Mouse (Mus musculus): ENCODE data around the gene Maml2.

Gene Maml2

DNA sequence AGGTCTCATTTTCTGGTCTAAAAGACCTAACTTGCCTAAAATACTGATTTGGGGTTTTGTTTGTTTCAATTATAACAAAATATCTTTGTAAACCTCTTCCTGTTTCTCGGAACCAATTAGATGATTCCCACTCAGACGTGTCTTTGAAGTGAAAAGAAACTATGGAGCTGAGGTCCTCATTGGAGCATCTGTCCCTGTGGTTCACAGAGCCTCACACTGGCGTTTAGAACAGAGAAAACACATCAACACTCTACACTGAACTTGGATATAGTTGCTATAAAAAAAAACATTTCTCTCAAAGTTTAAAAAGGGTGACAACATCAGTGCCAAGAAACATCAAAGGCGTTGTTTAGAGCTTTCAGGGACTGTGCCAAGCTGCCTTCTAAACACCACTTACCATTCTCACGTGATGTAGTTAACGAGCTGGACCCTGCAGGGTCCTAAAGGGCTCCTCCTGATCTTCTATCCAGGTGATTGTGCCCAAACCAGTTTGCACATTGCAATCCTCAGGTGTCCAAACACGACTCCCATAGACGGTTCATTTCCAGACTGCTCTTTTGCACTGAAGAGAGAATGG is 309.9 kb downstream of the Maml2 start:
- DNase-seq (ENCODE audit: extremely low spot score, low read depth, low spot score): no peak

DNA sequence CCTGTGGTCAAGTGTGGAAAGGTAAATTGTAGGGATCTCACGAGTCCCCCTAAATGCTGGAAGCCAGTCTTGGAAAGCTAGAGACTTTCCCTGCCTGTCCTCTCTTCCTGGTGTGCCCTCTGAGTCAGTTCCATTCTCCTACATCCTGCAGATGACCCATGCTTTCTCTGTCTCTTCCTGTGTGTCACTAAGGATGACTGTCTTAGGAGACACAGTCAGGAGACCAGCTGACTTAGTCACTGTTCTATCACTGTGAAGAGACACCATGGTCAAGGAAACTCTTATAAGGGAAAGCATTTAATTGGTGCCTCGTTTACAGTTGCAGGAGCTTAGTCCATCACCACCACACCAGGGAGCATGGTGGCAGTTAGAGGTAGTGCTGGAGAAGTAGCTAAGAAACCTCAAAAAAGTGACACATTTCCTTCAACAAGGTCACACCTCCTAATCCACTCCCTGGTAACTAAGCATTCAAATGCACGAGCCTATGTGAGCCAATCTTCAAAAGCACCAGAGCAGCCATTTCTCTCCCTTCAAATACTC is 310.8 kb downstream of the Maml2 start:
- DNase-seq (ENCODE audit: extremely low spot score, low read depth, low spot score): no peak

DNA sequence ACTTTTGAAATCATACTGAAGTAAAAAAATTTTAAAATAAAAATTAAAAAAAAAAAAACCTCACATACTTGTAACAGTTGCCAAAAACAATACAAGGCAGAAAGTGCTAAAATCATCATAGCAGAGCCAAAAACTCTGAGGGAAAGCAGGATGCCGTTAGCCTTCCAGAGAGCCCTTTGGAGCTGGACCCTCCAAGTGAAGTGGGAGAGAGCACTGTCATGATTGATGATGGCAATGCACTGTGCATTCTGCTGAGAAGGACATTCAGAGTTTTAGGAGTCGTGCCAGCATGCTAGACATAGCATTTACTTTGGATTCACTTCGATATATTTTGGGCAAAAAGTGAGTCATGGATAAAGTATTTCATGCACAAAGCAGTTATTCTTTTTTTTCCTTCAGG is 313.8 kb downstream of the Maml2 start:
- no peak for DNase-seq (ENCODE audit: extremely low spot score, low read depth, low spot score)

DNA sequence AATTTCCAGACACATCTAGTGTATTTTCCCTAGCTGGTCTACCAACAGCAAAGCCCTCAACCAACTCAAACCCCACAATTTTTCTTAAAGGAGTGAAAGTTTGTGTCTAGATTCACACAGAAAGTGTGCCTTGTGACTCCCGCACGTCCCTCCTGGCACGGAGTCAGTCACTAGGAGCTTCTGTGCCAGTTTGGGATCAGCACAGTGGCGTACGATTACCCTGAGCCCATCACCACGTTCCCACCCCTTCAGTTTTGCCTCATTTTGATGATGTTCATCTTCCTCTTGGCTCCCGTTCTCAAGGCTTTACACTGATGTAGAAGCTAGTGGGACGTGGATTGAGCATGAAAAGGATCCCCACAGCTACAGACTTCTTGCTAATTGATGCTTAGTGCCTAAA is 314.6 kb downstream of the Maml2 start:
- no peak for DNase-seq (ENCODE audit: extremely low spot score, low read depth, low spot score)

DNA sequence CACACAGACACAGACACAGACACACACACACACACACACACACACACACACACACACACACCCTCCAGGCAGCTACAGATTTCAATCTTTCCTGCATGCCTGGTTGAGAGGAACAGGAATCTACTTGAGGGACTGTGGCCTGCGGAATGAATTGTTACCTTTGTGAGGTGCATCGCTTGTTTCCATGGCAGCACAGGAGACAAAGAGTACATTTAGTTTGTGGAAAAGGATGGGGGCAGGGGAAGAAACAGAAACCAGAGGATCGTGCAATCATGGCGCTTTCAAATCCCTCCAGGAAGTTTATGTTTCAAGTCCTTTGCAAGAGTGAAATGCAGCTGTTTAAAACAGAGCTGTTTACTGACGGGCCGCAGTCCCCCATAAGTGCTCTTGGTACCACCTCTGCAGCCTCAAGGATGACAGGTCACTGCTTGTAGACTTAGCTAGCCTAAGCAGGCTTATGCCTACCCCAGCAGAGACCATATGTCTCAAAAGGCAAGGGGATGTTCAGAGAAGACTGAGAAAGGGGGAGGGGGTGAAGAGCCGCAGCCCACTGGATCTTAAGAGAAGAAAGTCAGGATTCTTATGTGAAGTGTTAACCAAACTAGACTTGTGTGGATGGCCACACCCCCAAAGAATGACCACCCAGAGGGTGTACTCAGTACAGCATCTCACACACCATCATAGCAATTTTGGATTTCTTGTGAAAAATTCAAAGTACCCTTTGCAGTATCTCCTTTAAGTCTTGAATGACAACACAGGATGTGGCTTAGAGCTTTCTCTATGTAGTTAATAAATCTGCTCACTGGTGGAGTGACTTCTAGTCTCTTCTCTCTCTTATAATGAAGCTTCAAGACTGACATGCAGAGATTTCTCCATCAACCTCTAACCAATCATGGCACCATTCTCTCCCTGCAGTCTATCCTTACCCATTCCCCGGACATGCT is 315.8 kb downstream of the Maml2 start:
- peak; percentile 26 for DNase-seq (ENCODE audit: extremely low spot score, low read depth, low spot score)

DNA sequence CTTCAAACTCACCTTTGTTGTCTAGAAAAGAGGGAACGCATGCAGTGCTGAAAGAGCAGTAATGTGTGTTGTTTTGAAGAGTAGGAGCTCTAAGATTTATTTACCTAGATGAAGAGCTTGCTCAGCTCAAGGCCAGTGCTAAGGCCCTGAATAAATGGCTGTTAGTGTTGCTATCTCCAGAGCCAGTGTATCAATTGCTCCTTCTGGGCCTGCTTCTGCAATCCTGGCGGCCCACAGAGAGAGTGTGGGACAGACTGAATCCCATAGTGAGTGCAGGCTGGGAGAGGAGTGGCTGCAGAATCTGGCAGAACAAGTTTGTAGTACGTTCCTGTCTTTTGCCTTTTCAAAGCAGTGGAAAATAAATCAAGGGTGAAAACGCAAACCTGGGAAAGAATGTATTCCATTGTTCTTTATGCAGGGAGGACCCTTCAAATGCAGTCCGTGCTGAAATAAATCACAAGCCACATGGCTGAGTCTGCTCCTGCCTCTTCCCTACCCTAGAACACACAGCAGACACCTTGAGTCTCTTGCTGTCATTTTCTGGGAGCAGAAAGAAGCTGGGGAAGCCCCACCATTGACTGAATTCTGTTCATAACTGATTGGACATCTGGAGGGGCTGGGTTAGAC is 318.7 kb downstream of the Maml2 start:
- no peak for DNase-seq (ENCODE audit: extremely low spot score, low read depth, low spot score)

DNA sequence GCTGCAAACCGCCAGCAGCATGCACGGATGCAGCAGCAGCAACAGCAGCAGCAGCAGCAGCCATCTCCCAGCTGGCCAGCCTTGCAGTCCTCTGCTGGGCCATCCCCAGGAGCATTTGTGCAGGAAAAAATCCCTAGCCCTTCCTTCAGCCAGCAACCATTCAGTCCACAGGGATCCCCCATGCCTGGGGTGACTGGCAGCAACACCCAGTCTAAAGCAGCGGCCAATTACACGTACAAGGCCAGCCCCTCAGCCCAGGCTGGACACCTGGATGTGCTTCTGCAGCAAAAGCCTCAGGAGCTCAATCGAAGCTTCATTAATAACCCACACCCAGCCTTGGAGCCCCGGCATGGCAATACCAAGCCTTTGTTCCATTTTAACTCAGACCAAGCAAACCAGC is 323.0 kb downstream of the Maml2 start:
- DNase-seq (ENCODE audit: extremely low spot score, low read depth, low spot score): no peak

DNA sequence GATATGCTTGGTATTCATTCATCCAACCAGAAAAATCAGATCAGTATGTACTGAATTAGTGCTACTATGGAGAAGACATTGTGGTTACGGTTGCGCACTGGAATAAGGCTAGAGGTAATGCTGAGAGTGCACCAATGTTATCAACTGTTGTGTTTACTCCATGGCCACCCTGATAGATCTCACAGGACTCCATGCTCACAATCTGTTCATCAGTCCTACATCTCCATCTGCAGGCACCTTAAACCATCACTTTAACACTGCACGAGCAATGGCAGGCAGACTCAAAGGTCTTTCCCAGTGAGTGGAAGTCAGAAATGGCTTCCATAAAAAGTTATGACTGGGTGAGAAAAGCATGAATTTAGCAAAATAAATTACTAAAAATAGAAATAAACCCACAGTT is 324.2 kb downstream of the Maml2 start:
- no peak for DNase-seq (ENCODE audit: extremely low spot score, low read depth, low spot score)

DNA sequence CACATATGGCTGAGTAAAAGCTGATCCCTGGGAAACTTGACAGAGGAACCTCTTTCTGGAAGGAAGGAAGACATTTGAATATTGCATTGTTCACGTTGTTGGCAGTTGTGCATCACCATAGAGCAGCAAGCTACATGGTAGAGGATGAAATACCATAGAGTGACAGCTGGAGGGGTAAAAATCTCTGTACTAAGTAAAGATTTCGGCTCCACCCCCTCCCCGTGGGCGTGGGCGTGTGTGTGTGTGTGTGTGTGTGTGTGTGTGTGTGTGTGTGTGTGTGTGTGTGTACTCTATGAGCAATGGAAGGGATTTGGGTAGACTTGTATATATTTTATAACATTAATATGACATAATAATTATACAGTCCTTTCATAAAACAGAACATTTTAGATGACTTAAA is 324.7 kb downstream of the Maml2 start:
- DNase-seq (ENCODE audit: extremely low spot score, low read depth, low spot score): no peak

DNA sequence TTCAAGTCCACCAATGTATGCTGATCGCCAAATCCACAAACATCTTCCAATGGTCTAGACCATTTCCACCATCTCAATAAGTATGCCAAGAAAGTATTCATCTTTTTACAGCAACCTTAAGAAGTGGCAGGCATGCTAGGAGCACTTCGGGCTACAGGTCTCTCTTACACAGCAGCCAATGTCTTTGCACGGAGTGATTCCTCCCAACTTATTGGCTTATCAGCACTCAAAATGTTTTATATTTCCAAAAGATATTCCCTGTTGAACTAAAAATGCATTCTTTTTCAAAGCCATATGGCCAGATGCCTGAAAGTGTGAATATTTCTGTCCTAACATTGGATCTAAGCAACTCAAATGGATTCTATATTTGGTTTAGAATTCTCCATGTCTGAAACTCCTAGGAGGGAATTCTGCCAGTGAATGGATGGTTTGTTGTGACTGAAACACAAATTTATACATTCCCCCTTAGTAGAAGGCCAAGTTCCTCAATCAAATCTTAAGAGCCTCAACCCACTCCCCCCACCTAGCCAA is 326.2 kb downstream of the Maml2 start:
- no peak for DNase-seq (ENCODE audit: extremely low spot score, low read depth, low spot score)

DNA sequence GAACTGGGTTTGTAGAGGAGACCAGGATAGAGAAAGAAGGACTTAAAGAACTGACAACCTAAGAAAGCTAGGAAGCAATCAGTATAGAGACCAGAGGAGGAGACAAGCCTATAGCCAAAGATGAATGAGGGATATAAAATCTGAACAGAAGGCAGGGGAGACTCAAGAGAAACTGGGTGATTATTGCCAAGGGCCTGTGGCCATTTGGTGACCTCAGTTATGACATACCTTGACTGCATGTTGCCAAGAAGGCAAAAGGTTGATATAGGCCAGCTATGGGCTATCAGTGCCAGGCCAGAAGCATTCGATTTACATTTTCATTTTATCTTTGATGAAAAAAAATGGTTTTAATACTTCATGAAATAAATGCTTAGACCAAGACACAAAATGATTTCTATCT is 327.0 kb downstream of the Maml2 start:
- no peak for DNase-seq (ENCODE audit: extremely low spot score, low read depth, low spot score)

DNA sequence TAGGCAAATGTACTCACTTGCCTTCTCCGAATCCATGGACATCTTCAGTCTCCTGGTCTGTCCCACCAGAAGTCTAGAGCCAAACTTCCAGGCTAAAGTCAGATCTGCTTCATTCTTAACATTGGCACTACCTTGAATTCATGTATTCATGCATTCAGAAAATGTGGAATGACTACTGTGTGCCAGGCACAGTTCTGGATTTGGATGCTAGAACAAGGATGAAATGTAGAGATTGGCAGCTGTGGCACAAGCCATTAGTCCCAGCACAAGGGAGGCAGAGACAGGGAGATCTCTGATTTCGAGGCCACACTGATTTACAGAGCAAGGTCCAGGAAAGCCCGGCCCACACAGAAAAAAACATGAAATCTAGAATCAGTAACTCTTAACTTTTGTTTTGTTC is 327.5 kb downstream of the Maml2 start:
- DNase-seq (ENCODE audit: extremely low spot score, low read depth, low spot score): no peak

DNA sequence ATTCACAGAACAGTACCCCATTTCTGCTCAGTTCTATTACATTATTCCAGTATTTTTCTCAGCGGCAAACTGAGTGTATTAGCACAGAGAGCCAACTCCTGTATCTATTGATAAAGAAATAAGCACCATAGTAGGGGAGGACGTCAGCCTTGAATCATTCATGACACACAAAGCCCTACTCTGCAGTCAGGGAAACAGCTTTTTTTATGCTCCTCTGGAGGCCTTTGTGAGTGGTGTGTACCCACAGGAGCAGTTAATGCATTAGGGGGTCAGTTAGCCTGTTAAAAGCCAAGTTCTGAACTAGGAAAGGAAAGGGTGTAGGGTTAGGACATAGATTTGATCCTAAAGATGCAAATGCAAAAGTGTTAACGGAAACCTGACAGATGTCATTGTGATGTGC is 328.7 kb downstream of the Maml2 start:
- no peak for DNase-seq (ENCODE audit: extremely low spot score, low read depth, low spot score)

DNA sequence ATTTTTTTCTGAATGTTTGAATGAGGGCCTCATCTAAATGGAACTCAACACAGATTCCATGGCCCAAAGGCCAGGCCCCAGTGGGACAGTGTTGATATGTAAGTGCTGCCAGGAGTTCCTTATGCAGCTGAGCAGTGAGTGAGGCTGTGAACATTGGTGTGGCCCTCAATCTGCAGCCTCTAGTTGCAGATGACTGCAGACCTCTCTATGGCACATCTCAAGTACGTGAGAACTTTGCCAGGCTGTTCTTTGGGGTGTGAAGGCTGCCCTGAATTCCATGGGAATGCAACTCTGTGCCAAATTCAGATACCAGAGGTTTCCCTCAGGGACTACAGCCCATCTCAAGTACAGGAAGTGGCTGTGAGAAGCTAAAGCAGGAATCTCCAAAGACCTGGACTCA is 335.6 kb downstream of the Maml2 start:
- no peak for DNase-seq (ENCODE audit: extremely low spot score, low read depth, low spot score)

DNA sequence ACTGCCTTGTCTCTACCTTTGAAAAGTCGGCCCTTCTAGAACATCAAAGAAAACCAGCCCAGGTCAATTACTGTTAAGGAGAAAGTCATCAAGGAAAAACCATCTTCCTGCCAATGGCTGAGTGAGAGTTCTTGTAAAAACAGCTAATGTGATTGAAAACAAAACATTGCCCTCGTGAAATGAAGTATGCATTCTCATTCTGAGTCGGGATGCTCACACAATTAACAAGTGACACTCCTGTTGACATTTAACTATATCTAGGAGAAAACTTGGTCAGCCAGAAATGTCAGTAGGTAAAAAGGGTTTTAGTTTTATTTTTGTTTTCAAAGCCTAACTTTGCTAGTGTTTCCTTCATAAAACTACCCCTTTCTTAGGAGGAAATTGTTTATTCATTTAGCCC is 341.9 kb downstream of the Maml2 start:
- no peak for DNase-seq (ENCODE audit: extremely low spot score, low read depth, low spot score)

DNA sequence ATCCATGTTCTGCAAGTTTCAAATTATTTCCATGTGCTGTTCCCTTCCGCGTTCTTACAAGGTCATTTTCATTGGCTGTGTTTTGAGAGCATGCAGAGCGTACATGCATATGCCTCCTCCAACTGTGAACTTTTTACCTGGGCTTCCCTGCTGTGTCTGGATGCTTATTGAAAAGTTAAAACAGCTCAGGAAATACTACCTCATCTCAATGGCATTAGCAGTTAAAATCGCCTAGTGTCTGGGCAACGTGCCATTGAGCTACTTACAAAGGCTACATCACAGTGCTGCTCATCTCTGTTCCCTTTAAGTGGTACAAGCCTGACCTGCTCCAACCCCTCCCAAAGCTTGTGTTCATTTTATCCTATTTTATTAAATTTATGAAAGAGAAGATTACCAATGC is 347.4 kb downstream of the Maml2 start:
- DNase-seq (ENCODE audit: extremely low spot score, low read depth, low spot score): peak; percentile 35

DNA sequence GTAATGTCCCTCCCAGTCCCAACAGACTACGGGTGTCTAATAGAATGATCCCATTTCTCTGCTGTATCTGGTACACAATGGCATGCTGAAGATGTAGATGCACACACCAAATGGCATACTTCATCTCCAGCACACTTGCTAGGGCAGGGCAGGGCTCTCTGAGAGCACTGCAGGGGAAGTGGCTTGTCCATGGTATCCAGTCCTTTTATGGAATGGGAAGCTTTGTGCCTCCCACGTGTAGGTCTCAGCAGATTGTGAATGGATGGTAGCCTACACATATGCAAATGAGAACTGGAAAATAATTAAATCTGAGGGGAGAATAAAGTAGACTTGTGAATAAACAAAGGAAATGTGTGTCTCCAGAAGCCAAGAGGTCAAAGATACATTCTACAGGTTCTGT is 353.3 kb downstream of the Maml2 start:
- no peak for DNase-seq (ENCODE audit: extremely low spot score, low read depth, low spot score)

DNA sequence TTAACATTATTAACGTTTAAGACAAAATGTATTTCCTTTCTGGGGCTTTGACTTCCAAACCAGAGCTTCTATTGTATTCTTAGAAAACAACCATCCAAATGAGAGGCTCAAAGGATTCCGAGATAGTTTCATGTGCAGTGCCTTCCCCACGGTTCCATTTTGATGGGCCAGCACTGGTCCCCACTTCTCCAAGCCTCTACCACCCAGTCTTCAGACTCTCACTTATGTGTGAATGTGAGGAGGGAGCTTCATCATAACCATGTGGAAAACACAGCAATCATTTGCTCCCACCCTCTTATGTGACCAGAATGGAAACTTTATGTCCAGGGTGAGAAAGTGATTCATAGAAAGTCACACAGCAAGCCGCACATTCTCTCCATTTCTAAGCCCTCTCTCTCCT is 354.1 kb downstream of the Maml2 start:
- DNase-seq (ENCODE audit: extremely low spot score, low read depth, low spot score): no peak

DNA sequence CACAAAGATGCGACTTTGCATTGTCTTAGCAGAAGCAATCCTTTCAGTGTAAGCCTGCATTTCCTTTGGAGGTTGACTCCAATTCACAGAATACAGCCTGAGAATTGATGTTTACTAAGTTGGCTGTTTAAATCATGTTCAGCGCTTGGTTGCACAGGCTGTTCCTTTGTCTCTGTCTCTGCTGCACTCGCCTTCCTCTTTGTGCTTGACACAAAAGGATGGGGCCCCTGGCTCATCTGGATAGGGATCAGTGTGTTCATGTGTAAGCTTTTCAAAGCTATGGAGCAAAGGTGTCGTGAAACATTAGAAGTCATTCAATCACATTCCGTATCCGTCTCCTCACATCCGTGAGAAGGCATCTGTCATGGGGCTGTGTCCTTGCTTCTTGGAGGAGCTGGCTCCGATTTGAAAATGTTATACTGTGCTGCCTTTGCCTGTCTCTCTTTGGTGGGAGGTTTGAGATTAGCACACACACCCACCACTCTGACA is 354.7 kb downstream of the Maml2 start:
- no peak for DNase-seq (ENCODE audit: extremely low spot score, low read depth, low spot score)

DNA sequence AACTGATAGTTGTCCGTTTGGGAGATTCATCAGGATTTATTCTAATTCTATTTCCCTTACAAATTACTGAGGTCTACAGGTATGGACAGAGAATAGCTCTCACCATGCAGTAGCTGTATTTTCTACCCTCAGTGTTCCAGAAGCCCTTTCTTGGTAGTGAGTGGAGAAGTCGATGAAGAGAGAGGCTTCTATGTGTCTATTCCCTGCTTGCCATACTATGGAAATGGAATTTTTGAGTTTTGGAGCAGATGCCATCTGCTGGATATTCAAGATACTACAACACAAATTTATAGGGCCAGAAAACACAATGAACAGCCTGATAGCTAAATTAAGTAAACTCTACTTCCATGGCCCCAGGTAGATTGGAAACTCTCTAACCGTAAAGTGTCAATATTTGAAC is 355.2 kb downstream of the Maml2 start:
- DNase-seq (ENCODE audit: extremely low spot score, low read depth, low spot score): peak; percentile 66

DNA sequence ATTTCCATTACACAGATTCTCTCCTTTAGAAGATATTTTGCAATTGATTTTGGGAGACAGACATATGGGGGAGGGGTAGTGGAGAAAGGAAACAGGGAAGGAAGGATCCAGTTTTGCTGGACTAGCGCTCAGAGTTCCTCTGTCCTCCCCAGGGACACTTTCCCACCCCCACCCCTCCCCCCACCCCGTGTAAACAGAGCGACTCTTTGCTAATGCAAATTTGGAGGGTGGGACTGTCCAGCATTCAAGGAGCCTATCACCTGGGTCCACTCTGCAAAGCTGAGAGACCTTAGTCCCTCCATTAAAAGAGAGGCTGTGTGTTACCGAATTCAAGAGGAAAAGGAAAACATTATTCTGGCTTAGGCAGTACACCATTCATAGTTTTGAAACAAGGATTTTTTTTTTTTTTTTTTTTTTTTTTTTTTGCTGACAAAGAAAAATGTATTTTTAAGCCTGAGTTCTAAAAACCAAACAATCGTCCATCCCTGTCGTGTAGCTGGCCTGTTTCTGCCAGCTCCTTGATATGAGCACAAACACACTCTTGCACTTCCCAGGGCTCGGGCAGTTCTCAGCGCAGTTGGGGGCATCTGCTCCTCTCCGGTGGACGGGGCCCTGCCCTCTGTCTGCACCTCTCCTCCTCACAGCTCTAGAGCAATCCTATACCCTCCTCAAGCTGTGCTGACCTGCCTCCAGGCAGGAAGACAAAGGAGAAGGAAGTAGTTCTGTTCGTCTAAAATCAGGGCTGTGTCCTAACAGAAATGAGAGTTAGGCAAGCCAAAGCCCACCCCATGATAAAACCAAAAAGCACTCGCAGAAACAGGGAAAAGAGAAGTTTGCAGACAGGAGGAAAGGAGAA is 364.2 kb downstream of the Maml2 start:
- no peak for DNase-seq (ENCODE audit: extremely low spot score, low read depth, low spot score)

Measured in hindlimb bud, embryonic 11.5 days (tissue).